Mouse (Mus musculus): Measurements from ENCODE around the gene Fblim1.
"Not testable (repeated sequence)": the region's sequence is repeated elsewhere in the genome, so short reads cannot be mapped to it uniquely, and the experiment has no call there.

Fblim1 gene

GRCm38 (mm10) chr4:141564660-141565059 is 41.2 kb downstream of the Fblim1 start:
- no peak for DNase-seq

- DNase-seq = no peak
Measured at GRCm38 (mm10) chr4:141564209-141564608, 41.7 kb downstream of the Fblim1 start.

DNA sequence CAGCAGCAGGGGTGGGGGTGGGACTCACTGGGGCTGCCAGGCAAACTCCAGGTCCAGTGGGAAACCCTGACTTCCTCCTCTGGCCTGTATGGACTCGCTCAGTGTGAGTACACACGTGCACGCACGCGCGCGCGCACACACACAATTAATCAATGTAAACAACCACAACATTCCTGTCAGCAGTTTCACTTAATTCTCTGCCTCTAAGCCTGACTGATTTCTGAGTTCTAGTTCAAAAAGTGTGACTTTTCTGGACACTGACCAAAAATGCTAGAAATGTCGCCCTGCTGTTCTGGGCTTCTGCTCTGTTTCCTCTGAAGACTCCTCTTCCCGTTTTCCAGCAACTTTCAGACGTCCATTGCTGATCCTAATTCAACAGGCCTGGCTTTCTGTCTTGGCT is 43.6 kb downstream of the Fblim1 start:
- DNase-seq = no peak

DNA sequence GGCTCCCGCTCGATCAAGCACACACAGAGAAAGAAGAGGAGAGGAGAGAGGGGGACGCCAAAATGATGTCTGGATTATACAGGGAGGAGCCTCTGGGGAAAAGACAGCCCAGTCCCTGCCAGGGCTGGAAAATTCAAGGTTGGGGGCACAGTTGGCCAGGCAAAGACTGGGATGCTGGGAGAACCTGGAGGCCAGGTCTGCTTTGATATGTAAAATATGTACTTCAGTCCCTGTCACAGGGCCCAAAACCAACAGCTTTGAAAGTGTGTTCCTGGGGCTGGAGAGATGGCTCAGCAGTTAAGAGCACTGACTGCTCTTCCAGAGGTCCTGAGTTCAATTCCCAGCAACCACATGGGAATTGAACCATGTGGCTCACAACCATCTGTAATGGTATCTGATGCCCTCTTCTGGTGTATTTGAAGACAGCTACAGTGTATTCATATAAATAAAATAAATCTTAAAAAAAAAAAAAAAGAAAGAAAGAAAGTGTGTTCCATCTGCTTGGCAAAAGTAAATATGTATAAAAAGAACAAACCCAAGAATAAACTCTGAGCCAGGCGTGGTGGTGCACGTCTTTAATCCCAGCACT is 44.5 kb downstream of the Fblim1 start:
- DNase-seq = not testable (repeated sequence)

GRCm38 (mm10) chr4:141559898-141560263 is 46.0 kb downstream of the Fblim1 start:
- DNase-seq = peak; percentile 87

DNA sequence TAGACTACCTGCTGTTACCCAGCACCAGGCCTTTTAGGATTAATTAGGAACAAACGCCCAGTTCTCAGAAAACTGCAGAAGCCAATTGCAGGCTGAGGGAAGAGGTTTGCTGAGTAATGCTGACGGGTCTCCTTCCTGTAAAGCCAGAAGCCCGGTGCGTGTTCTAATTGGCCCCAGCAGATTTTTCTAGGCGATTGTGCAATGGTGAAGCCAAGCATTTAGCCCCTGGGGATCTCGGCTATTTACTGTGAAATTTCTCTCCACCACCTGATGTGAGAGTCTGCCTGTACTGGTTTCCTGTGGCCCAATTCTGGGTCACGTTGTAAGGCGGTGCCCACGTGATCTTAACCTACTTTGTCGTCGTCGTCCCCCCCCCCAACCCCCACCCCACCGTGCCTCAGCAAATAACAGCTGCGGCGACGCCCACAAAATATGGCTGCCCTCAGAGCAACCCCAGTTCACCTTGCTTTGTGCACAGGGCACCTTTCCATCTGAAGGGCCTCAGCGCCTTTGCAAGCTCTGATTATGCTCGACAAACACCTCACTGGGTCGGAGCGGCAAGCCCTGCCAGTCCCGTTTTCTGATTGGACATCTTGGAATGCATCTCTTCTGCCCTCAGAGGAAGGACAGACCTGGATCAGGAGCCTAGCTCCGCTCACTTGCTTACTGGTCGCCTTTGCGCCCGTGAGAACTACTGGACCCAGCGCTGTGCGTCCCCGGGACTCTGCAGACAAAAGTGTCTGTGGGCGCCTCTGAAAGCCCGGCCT is 46.6 kb downstream of the Fblim1 start:
- DNase-seq = peak; percentile 85

- DNase-seq = peak; percentile 54
Measured at GRCm38 (mm10) chr4:141558658-141559057, 47.2 kb downstream of the Fblim1 start.

DNA sequence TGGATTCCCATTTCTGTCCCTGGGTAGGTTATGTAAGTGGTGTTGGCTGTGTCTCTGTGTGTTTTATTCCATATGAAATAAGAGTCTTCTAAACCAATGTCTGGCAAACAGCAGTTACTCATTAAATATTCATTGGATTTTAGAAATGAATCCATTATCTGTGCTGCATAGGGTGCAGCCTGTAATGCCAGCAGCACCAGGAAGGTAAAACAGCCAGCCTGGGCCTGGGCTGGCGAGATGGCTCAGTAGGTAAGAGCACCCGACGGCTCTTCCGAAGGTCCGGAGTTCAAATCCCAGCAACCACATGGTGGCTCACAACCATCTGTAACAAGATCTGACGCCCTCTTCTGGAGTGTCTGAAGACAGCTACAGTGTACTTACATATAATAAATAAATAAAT is 49.7 kb downstream of the Fblim1 start:
- not testable (repeated sequence) for DNase-seq

- not testable (repeated sequence) for DNase-seq
Measured at GRCm38 (mm10) chr4:141554255-141554865, 51.5 kb downstream of the Fblim1 start.

DNA sequence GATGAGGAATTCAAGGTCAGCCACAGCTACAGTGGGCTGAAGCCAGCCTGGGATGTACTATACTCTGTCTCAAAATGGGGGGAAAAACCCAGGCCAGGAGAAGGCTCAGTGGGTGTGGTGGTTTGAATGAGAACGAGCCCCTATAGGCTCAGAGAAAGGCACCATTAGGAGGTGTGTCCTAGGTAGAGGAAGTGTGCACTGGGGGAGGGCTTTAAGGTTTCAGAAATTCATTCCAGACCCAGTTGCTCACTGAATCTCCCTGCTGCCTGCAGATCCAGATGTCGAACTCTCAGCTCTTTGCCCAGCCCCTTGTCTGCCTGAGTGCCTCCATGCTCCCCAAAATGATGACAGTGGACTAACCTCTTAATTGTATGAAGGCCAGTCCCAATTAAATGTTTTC is 53.4 kb downstream of the Fblim1 start:
- DNase-seq = peak; percentile 28

DNA sequence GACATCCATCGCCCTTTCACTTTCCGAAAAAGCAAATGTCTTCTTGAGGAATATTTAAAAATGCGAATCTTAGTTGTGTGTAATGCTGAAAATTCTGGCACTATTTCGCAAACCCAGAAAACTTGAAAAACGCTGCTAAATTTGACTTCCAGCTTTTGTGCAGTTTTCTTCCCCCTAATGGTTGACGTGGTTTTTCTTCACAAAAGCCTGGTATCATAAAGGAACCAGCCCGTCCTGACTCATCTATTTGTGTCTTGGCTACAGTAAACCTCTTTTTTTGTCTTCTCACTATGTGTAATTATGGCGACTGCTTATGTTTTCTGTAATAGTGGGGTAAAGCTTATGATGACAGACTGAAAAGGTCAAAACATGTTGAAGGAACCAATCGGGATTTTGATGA is 58.6 kb downstream of the Fblim1 start:
- DNase-seq = no peak

- peak; percentile 88 for DNase-seq
Measured at GRCm38 (mm10) chr4:141546334-141547200, 59.3 kb downstream of the Fblim1 start.

DNA sequence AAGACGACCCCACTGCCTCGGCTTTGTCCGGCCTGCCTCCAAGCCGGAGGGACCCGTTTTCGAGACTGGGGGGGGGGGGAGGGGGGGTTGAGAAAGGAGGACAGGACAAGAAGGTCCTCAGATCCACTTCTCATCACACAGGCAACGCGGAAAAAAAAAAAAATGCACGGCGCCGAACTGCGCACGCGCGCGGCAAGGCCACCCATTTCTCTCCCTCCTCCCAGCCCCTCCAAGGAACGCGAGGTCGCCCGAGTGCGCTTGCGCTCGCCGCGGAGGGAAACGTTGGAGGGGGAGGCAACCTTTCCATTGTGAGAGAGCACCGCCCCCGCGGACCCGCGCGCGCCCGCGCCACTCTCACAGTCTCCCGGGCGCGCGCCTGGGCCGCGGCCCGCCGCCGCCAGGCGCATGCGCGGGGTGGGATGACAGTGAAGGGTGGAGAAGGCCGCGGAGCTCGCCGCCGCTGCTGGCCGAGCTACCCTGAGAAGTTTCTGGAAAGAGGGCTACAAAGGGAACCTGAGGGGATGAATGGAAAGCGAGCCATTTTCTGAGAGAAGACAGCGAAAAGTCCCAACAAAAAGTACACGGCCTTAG is 60.1 kb downstream of the Fblim1 start:
- peak; percentile 100 for DNase-seq

GRCm38 (mm10) chr4:141545071-141545742 is 60.7 kb downstream of the Fblim1 start:
- DNase-seq = peak; percentile 83

DNA sequence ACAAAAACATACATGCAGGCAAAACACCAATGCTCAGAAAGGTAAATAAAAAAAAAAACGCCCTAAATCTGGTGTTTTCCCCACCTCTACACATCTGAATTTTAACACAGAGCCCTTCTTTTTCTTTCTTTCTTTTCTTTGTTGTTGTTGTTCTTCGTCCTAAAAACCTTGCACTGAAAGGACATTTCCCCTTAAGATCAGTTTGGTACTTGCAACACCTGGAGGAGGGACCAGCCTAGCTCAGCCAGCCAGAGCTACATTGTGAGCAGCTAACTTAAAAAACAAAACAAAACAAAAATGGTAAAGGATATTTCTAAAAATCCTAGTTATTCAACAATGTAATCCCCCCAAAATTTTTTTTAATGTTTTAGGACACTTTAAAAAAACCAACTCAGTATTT is 61.4 kb downstream of the Fblim1 start:
- no peak for DNase-seq

- no peak for DNase-seq
Measured at GRCm38 (mm10) chr4:141543593-141543992, 62.3 kb downstream of the Fblim1 start.

DNA sequence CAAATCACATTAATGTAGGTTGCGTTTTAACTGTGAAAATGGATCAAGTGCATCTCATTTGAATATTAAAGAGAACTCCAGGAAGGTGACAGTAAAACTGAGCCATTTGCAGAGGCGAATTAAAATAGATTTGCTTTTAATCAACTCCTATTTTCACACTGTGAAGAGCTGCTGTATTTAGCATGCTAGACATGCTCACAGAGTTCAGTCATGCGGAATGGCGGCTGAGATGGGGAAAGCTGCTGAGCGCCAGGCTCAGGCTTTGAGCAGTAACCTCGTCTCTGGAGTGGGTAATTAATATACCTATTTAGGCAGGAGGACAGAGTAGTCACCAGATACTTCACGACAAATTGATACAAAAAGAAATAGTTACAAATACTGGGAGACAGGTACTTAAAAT is 64.0 kb downstream of the Fblim1 start:
- no peak for DNase-seq

DNA sequence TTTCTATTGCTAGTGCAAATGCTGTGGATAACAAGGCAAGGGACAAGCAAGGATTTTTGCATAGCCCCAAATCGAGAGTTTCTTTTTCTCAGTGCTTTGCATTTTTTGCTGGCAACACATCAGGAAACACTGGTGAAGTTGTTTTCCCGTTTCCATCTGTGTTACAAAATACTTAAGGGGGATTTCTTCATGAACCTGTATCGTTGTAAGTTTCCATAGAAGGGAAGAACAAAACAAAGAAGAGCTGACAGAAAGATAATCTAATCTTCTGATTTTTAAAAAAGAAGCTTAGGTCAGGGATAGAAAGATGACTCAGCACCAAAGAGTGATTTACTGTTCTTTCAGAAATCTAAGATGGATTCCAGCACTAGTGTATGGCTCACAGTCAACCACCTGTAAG is 65.1 kb downstream of the Fblim1 start:
- no peak for DNase-seq

- DNase-seq = no peak
Measured at GRCm38 (mm10) chr4:141539213-141539767, 66.6 kb downstream of the Fblim1 start.

DNA sequence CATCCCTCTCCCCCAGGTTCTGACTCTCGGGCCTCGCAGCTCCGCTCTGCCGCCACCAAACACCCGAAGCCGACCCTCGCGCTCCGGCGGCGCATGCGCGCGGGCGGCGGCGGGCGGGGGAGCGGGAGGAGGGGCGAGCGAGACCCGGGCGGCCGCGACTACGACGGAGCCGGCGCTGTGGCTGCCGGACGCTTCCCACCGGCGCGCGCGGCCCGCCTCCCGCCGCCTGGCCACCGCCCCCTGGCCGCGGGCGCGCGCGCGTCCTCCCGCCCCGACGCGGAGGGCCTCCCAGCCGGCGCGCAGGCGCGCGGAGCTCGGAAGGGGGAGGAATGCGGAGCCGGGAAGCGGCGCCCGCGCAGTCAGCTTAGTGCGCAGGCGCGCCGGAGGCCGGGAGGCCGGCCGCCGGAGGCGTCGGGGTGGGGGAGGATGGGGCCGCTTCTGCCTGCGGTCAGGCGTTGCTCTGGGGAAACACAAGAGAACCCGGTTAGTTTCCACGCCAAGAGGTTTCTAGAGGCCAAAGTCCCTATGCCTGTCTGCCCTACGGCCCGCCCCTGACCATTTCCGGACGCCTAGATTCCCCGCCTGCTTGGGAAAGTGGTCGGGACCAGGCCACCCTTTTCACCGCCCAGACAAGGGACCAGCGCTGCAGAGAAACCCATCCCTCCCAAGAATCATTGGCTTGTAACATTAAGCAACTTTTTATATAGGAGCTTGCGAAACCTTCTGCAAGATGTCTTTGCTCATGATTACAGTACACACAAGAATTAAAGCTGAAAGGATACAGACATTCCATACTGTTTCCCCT is 67.3 kb downstream of the Fblim1 start, which contains the start of gene Spen:
Gene Spen (minus strand): TSS at position 190 of the 805 bp plus-strand sequence.
- peak; percentile 95 for DNase-seq

Data from liver (tissue).